Mouse (Mus musculus): ENCODE results near the gene Hsd11b2. TPM values are rescaled to one million over a fixed set of nuclear protein-coding genes. Genes with fewer than 3 reads are reported as not detected.

Gene Hsd11b2
- polyA plus RNA-seq, 1 experiment from 2014 or later, result 1.5 TPM

DNA sequence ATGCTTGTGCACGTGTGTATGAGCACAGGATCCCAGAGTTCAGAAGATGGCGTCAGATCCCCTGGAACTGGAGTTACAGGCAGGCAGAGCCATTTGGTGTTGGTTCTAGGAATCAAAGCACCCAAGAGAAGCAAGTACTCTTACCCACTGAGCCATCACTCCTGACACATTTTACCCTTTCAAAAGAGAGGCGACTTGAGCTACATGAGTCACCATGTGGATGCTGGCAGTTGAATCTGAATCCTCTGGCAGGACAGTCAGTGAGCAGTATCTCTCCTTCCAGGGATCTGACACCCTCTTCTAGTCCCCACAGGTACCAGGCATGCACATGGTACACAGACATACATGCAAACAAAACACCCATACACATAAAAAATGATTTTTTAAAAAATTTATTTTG is 30.5 kb upstream of the Hsd11b2 start:
- Histone ChIP-seq H3K9me3 (replicated peaks) (no peaks in the 10 kb centered on the region), H3K36me3 (no peaks in the 10 kb centered on the region)

DNA sequence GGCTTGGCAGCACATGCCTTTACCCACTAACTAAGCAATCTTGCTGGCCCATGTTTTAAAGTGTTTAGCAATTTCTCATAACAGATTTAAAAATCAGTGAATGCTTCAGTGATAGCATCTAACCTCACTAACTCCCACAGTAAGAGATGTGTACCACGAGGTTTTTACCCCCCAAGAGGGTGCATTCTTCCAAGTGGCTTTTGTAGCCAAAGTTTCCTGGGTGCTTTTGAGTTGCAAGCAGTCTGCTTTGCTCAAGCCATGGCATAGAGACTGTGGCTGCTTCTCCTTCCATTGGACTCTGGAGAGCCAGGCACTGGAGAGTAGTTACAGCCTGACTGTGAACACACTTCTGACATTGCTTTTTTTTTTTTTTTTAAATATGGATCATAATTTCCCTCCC is 29.3 kb upstream of the Hsd11b2 start:
- no peak overlapping the region for H3K4me3 ChIP-seq (replicated peaks)
- H3K36me3 ChIP-seq, result no peaks in the 10 kb centered on the region
- 19% methylated on average over 1 of the region's 1 CpGs for whole genome bisulfite sequencing (ENCODE audit: insufficient replicate concordance)
- no peak overlapping the region for H3K4me2 ChIP-seq
- H3K27ac ChIP-seq, result no peak overlapping the region
- H3K27me3 ChIP-seq, result no peaks in the 10 kb centered on the region
- peaks cover 14% of the 10 kb centered on the region for H3K4me1 ChIP-seq (replicated peaks)
- H3K9me3 ChIP-seq (replicated peaks), result no peaks in the 10 kb centered on the region
- no peak for ATAC-seq (ENCODE audit: low read depth)
- no peak overlapping the region for H3K9ac ChIP-seq
- DNase-seq, result no peak

More for the DNA sequence above, 30.5 kb upstream of the Hsd11b2 start:
- DNase-seq (no peak), ATAC-seq (ENCODE audit: low read depth) (no peak)
- Histone ChIP-seq H3K4me1 (replicated peaks) (peaks cover 14% of the 10 kb centered on the region), H3K4me2 (no peak overlapping the region), H3K27me3 (no peaks in the 10 kb centered on the region), H3K9ac (no peak overlapping the region), H3K4me3 (replicated peaks) (no peak overlapping the region), H3K27ac (no peak overlapping the region)
- 55% methylated on average over 3 of the region's 3 CpGs for WGBS (ENCODE audit: insufficient replicate concordance)

DNA sequence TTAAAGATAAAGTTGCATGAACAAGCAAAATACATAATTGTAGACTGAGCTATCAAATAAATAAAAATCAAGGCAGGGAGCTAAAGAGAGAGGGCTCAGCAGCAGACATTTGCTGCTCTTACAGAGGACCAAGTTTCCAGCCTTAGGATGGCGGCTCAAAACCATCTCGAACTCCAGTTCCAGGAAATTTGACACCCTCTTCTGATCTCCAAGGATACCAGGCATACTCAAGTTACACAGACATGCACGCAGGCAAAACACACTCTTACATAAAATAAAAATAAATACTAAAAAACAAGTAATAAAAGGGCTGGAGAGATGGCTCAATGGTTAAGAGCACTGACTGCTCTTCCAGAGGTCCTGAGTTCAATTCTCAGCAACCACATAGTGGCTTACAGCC is 25.1 kb upstream of the Hsd11b2 start:
- Histone ChIP-seq H3K27ac (no peak overlapping the region), H3K27me3 (peaks cover 13% of the 10 kb centered on the region; the same call in 1 of the 2 replicates), H3K4me3 (replicated peaks) (no peak overlapping the region), H3K36me3 (no peaks in the 10 kb centered on the region), H3K4me1 (replicated peaks) (peaks cover 34% of the 10 kb centered on the region), H3K9ac (no peak overlapping the region), H3K9me3 (replicated peaks) (no peaks in the 10 kb centered on the region), H3K4me2 (no peak overlapping the region)
- ATAC-seq (ENCODE audit: low read depth) (no peak), DNase-seq (no peak)
- 61% methylated on average over 3 of the region's 3 CpGs for WGBS (ENCODE audit: insufficient replicate concordance)

DNA sequence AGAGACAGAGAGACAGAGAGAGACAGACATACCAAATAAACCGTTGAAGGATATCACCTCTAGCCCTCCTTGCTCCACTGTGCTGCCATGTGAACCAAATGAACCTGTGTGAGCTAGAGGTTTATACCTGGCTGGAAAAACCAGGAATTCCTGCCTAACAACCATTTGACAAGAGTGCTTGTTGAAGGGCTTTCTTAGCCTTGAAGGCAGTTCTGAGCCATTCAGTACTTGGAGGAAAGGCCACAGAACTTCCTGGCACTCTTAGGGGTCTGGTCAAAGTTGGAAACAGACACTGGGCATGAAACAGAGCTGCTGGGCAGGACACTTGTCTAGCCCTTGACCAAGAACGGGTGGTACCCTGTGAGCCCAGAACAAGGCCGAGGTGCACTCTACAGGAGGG is 24.0 kb upstream of the Hsd11b2 start:
- Histone ChIP-seq H3K27ac (no peak overlapping the region), H3K4me2 (no peak overlapping the region), H3K4me1 (replicated peaks) (peaks cover 40% of the 10 kb centered on the region), H3K27me3 (peaks cover 13% of the 10 kb centered on the region; the same call in 1 of the 2 replicates), H3K9me3 (replicated peaks) (no peaks in the 10 kb centered on the region), H3K36me3 (no peaks in the 10 kb centered on the region), H3K9ac (no peak overlapping the region), H3K4me3 (replicated peaks) (no peak overlapping the region)
- 78% methylated on average over 3 of the region's 3 CpGs for WGBS (ENCODE audit: insufficient replicate concordance)
- DNase-seq, result no peak
- ATAC-seq (ENCODE audit: low read depth), result no peak

DNA sequence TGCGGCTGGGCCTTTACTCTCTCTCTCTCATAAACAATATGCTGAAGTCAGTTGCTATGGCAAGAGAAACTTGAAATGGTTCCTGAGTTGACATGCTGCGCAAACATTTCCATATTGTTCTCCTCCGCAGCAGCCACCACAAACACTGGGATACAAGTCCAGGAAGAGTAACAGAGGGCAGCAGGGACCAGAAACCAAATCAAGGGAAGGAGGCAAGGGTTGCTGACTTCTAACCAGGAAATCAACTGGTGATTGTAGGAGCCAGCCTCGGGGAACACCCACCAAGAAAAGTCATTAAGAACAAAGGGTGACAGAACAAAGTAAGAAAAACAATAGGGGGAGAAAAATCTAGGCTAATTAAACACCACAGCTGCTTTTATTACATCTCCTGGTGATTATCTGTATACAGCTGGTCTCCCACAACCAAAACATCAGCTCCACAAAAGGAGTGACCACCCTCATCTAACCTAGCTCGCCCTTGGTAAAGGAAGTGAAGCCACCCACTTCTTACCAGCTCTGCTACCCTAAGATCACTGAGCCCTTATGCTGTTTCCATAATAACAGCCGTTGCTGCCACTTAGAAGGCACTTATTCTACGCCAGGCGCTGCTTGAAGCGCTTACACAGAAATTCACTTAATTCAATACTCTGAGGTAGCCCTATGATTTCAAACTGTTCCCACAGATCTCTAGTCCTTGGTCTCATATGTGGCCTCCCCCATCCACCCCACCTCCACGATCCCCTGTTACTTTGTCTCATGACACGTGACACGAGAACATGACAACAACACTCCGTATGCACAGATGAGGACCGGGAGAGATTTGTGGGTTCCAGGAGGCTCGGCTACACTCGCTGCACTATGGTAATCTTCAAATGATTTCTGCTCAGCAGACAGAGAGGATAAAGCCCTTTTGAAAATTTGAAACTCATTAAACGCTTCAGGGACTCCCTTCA is 22.9 kb upstream of the Hsd11b2 start:
- WGBS (ENCODE audit: insufficient replicate concordance), result 61% methylated on average over 17 of the region's 17 CpGs
- Histone ChIP-seq H3K27me3 (peaks cover 13% of the 10 kb centered on the region; the same call in 1 of the 2 replicates), H3K9me3 (replicated peaks) (no peaks in the 10 kb centered on the region), H3K36me3 (no peaks in the 10 kb centered on the region), H3K4me1 (replicated peaks) (peaks cover 41% of the 10 kb centered on the region), H3K9ac (peak overlapping the region; percentile 78), H3K27ac (no peak overlapping the region), H3K4me2 (peak overlapping the region; percentile 95), H3K4me3 (replicated peaks) (peak overlapping the region; percentile 76)
- ATAC-seq (ENCODE audit: low read depth) (no peak), DNase-seq (no peak)

DNA sequence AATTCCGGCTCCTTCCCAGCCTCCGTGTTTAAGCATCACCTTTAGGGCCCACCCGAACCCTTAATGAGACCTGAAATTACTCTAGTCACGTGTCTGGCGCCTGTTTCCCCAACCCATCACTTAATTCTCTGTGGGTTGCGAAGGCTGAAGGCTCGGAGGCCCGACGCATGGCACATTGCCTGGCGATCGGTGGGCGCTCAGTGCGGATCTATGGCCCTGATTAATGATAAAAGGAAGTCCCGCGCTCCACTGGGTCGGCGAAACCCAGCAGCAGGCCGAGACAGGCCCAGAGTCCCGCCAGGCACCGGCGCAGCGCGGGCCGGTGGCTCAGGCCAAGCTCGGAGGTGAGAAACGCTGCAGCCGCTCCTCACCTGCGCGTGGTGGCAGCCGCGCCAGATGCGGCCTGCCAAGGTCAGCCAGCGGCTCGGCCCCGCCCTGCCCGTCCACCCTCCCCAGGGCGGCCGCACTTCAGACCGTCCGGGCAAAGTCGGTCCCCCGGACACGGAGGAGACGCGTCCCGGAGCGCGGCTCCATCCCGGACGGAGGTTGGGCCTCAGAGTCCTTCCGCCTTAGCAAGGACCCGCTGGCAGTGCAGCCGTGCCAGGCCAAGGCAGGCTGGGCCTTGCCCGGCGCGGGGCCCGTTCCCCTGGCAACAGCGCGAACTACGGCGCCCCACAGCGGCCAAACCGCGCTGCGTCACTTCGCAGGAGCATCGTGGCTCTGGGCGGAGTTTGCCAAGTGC is 21.9 kb upstream of the Hsd11b2 start, which contains the start of gene Zdhhc1:
Zdhhc1 (minus strand) TSS at position 464 of the 742 bp plus-strand sequence.
- Histone ChIP-seq H3K27ac (0 out of 2 replicates have a peak within 1 kb of the TSS, but pooled peaks have one; percentile 23), H3K4me2 (peak within 1 kb of the TSS; percentile 95), H3K4me1 (replicated peaks) (peaks cover 31% of the 10 kb centered on the region), H3K36me3 (no peaks in the 10 kb centered on the region), H3K9ac (peak within 1 kb of the TSS; percentile 78), H3K4me3 (replicated peaks) (peak within 1 kb of the TSS; percentile 76), H3K27me3 (peaks cover 13% of the 10 kb centered on the region; the same call in 1 of the 2 replicates), H3K9me3 (replicated peaks) (no peaks in the 10 kb centered on the region)
- peak; percentile 69 for DNase-seq
- 1% methylated on average over 60 of the region's 68 CpGs for WGBS (ENCODE audit: insufficient replicate concordance)
- ATAC-seq (ENCODE audit: low read depth), result peak; percentile 82

DNA sequence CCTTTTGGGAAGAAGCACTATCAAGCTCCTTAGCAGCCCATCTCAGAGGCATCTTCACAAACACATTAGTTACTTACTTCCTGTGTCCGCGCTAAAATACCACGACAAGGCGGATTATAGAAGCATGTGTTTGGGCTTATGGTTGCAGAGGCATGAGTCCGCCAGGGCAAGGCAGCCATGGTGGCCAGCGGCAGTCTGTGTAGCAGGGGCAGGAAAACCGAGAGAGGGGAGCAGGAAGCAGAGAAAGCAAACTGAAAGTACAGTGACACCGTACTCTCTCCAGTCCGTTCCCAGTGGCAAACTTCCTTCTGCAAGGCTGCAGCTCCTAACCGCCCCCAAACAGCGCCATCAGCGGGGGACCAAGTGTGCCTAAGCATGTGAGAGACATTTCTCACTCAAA is 18.8 kb upstream of the Hsd11b2 start:
- ATAC-seq (ENCODE audit: low read depth), result no peak
- Histone ChIP-seq H3K27ac (no peak overlapping the region), H3K4me3 (replicated peaks) (peak overlapping the region; percentile 38), H3K27me3 (peaks cover 13% of the 10 kb centered on the region; the same call in 1 of the 2 replicates), H3K4me2 (peak overlapping the region; percentile 49), H3K4me1 (replicated peaks) (peaks cover 28% of the 10 kb centered on the region), H3K9me3 (replicated peaks) (no peaks in the 10 kb centered on the region), H3K36me3 (no peaks in the 10 kb centered on the region), H3K9ac (peak overlapping the region; percentile 14; the same call in 1 of the 2 replicates)
- no peak for DNase-seq
- 27% methylated on average over 12 of the region's 12 CpGs for WGBS (ENCODE audit: insufficient replicate concordance)

DNA sequence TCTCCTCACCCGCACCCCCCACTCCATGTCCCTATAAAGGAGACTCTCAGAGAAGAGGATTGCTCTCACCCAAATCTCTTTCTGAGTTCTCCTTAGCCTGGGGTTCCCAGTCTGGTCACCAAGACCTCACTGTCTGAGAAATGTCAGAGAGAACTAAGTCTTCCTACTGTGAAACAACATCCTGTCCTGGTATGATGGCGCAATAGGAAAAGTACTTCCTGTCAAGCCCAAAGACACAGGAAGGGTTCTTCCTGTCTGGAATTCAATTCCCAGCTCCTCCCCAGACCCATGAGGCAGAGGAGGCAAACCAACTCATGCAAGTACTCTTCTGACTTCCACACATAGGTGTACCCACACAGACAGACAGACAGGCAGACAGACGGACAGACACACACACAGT is 13.9 kb upstream of the Hsd11b2 start:
- Histone ChIP-seq H3K9ac (no peak overlapping the region), H3K4me3 (replicated peaks) (no peak overlapping the region), H3K9me3 (replicated peaks) (no peaks in the 10 kb centered on the region), H3K27ac (no peak overlapping the region), H3K4me1 (replicated peaks) (peaks cover 4% of the 10 kb centered on the region), H3K4me2 (no peak overlapping the region), H3K27me3 (no peaks in the 10 kb centered on the region), H3K36me3 (no peaks in the 10 kb centered on the region)
- 59% methylated on average over 3 of the region's 3 CpGs for WGBS (ENCODE audit: insufficient replicate concordance)
- DNase-seq (no peak), ATAC-seq (ENCODE audit: low read depth) (no peak)

DNA sequence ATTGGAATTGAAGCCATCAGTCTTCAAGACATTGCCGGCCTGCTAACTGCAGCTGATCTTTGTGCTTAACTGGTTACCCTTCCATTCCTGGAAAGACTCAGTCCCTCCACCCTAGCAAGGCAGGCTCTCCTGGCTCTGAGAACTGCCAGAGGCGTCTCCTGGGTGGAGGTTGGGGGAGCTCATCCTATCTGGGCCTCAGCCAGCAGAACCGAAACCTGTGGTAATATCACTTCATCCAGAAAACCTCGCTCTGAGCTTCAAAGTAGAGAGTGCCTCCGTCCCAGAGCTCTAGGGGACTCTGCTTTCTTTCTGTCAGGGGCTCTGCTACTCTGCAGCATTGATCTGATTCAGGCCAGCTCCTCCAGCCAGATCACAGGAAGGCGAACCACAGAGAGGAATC is 11.6 kb upstream of the Hsd11b2 start:
- Histone ChIP-seq H3K9ac (no peak overlapping the region), H3K4me1 (replicated peaks) (peaks cover 12% of the 10 kb centered on the region), H3K9me3 (replicated peaks) (no peaks in the 10 kb centered on the region), H3K27ac (no peak overlapping the region), H3K36me3 (no peaks in the 10 kb centered on the region), H3K4me2 (no peak overlapping the region), H3K27me3 (no peaks in the 10 kb centered on the region), H3K4me3 (replicated peaks) (no peak overlapping the region)
- 58% methylated on average over 6 of the region's 6 CpGs for WGBS (ENCODE audit: insufficient replicate concordance)
- ATAC-seq (ENCODE audit: low read depth) (no peak), DNase-seq (no peak)

DNA sequence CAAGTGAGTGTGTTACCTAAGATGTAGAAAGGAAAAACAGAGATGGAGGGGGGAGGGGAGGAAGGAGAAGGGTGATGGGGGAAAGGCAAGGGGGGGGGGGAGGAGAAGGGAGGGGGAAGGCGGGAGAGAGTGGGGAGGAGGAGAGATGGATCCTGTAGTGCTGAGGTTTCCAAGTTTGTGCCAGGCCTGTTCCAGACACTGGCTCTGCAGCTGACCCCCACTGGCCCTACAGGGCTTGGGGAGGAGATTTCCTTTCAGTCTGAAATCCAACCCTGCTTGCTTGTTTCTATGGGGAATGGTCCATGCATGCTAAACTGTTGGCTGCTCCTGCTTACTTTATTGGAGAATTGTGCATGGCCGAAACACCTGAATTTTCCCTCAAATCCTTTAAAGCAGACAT is 9.8 kb upstream of the Hsd11b2 start:
- H3K9me3 ChIP-seq (replicated peaks), result no peaks in the 10 kb centered on the region
- H3K4me2 ChIP-seq, result no peak overlapping the region
- H3K4me1 ChIP-seq (replicated peaks), result peaks cover 12% of the 10 kb centered on the region
- no peaks in the 10 kb centered on the region for H3K36me3 ChIP-seq
- DNase-seq, result no peak
- H3K27ac ChIP-seq, result no peak overlapping the region
- no peak overlapping the region for H3K9ac ChIP-seq
- no peak overlapping the region for H3K4me3 ChIP-seq (replicated peaks)
- 71% methylated on average over 1 of the region's 2 CpGs for WGBS (ENCODE audit: insufficient replicate concordance)
- no peak for ATAC-seq (ENCODE audit: low read depth)
- no peaks in the 10 kb centered on the region for H3K27me3 ChIP-seq

DNA sequence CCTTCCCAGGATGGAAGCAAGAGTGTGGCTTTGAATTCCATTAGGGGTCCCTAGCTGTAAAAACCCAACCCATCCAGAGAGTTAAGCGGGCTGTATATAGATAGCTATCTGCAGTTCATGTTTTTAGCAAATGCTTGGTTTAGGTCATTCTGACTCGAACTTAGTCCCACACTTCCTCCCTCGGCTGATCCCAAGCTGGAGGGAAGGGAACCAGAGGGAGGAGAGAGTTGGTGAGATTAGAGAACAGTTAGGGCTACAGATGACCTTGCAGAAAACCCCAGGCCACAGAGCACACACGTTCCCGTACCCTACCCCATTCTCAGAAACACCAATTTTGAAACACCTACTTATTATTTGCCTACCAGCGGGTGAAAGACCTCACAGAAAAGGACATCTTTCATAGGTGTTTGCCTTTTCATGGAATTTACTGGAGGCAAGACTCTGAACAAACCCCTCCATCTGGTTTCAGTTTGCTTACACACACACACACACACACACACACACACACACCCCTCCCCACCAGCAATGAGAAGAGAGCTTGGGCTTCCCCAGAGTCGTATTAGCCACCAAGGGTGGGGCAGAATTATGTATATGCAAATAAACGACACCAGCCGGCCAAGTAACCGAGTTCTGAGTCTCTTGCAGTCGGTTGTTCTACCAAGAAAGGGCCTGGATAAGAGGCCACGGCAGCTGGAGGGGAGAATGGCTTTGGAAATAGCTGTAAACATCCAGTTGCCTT is 8.4 kb upstream of the Hsd11b2 start:
- DNase-seq (no peak), ATAC-seq (ENCODE audit: low read depth) (no peak)
- WGBS (ENCODE audit: insufficient replicate concordance), result 22% methylated on average over 12 of the region's 12 CpGs
- Histone ChIP-seq H3K4me3 (replicated peaks) (no peak overlapping the region), H3K36me3 (no peaks in the 10 kb centered on the region), H3K27me3 (peaks cover 7% of the 10 kb centered on the region), H3K9ac (no peak overlapping the region), H3K27ac (no peak overlapping the region), H3K4me1 (replicated peaks) (peaks cover 16% of the 10 kb centered on the region), H3K9me3 (replicated peaks) (no peaks in the 10 kb centered on the region), H3K4me2 (no peak overlapping the region)
